Mouse (Mus musculus) frontal cortex, postnatal 10 days (tissue): ENCODE measurements around the gene Vamp3.
A peak's percentile ranks its signal among the peaks of the same experiment; 100 is the strongest.
"Not testable (repeated sequence)": the region's sequence is repeated elsewhere in the genome, so short reads cannot be mapped to it uniquely, and the experiment has no call there.

ENCODE experiments used
- DNase-seq, 2 experiments: peaks; one replicate each; pipeline ENCODE4 v3.0.0; 2022; ENCODE audit warnings: low spot score in 2 of 2, mixed read lengths in 1 of 2

Gene Vamp3

GRCm38 (mm10) chr4:151044944-151045570 is 12.7 kb downstream of the Vamp3 start:
- DNase-seq = no peak

GRCm38 (mm10) chr4:151044037-151044943 is 13.5 kb downstream of the Vamp3 start, which contains the start of gene Per3:
Per3 (minus strand) TSS chr4:151044665.
- DNase-seq = peak; percentile 95 to 97

GRCm38 (mm10) chr4:151043281-151043680 is 14.5 kb downstream of the Vamp3 start:
- DNase-seq = no peak

GRCm38 (mm10) chr4:151041506-151041905 is 16.3 kb downstream of the Vamp3 start:
- peak in 1 of 2 experiments; percentile 31 for DNase-seq

- DNase-seq = no peak
Measured at GRCm38 (mm10) chr4:151037800-151038199, 20.0 kb downstream of the Vamp3 start.

GRCm38 (mm10) chr4:151036521-151036920 is 21.2 kb downstream of the Vamp3 start:
- DNase-seq = no peak

GRCm38 (mm10) chr4:151027001-151027400 is 30.8 kb downstream of the Vamp3 start:
- no peak for DNase-seq

- no peak for DNase-seq
Measured at GRCm38 (mm10) chr4:151024152-151024551, 33.6 kb downstream of the Vamp3 start.

- DNase-seq = not testable (repeated sequence)
Measured at GRCm38 (mm10) chr4:151017356-151017755, 40.4 kb downstream of the Vamp3 start.

GRCm38 (mm10) chr4:151015946-151016345 is 41.8 kb downstream of the Vamp3 start:
- DNase-seq = no peak

GRCm38 (mm10) chr4:151010316-151010715 is 47.4 kb downstream of the Vamp3 start:
- no peak for DNase-seq

GRCm38 (mm10) chr4:151006945-151007344 is 50.8 kb downstream of the Vamp3 start:
- DNase-seq = peak in 1 of 2 experiments; percentile 42

GRCm38 (mm10) chr4:151005656-151006318 is 52.0 kb downstream of the Vamp3 start:
- DNase-seq = no peak

- no peak for DNase-seq
Measured at GRCm38 (mm10) chr4:151001397-151001796, 56.4 kb downstream of the Vamp3 start.

- no peak for DNase-seq
Measured at GRCm38 (mm10) chr4:150998626-150999025, 59.1 kb downstream of the Vamp3 start.
